Mouse (Mus musculus): ENCODE measurements around the gene Hdac7.

Hdac7 gene

DNA sequence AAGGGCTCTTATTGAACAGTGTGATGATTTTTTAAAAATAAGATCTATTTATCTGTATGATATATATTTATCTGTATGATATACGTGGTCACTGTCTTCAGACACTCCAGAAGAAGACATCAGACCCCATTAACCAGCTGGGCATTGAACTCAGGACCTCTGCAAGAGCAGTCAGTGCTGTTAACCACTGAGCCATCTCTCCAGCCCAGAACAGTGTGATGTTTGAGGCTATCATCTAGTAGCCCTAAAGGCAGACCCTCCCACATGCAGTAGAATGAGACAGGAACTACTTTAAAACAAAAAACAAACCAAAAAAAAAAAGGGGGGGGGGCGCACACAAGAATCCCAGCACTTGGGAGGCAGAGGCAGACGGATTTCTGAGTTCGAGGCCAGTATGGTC, 96.8 kb downstream of the Hdac7 start:
- no peak for DNase-seq (ENCODE audit: low read depth in 1 of 2, low spot score in 2 of 2)

DNA sequence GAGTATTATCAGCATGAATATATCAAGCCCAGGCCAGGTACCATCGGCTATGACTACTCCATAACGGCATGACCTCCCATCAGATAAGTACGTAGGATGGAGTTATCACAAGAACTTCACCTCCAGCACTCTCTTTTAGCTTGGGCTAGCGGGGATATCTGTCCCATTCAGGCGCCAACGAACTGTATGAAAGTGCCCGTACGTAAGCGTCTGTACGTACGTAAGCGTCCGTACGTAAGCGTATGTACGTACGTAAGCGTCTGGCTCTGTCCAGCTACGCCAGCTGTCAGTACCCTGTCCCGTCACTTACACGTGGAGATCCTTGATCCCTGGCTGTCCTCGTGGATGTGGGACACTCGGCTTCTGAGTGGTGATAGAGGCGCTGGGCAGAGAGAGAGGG, 97.6 kb downstream of the Hdac7 start:
- DNase-seq (ENCODE audit: low read depth in 1 of 2, low spot score in 2 of 2), result no peak

DNA sequence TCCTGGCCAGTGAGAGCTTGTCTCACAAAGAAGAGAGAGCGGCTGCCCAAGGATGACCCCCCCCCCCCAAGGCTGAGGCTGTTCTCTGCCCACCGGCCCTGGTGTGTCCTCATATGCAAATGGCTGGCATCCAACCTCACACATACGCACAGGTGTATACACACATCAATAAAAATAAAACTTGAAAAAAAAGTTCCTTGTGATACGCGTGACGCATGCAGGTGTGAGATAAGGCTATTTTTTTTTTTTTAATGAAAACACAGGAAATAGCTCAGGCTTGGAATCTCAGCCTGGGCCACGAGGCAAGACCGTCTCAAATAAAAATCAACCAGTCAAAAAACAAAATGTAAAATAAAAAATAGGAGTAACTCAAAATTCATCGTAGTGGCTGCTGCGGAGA, 98.0 kb downstream of the Hdac7 start:
- DNase-seq (ENCODE audit: low read depth in 1 of 2, low spot score in 2 of 2), result no peak

DNA sequence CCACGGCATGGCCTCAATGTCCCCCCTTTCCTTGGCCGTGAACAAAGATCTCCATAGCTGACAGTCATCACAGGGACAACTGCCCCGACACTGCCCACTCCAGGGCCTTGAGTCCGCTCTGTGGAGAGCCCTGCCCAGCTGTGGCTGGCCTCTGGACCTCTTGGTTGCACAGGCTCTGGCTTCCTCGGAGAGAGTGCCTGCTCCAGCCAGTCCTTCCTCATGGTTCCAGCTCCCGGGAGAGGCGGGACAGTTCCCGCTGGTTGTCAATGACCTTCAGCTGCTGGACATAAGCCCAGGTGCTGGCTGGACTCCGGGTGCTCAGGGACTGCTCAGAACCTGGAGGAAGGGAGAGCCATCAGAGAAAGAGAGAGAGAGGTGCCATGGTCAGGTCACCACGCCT, 99.0 kb downstream of the Hdac7 start:
- no peak for DNase-seq (ENCODE audit: low read depth in 1 of 2, low spot score in 2 of 2)

DNA sequence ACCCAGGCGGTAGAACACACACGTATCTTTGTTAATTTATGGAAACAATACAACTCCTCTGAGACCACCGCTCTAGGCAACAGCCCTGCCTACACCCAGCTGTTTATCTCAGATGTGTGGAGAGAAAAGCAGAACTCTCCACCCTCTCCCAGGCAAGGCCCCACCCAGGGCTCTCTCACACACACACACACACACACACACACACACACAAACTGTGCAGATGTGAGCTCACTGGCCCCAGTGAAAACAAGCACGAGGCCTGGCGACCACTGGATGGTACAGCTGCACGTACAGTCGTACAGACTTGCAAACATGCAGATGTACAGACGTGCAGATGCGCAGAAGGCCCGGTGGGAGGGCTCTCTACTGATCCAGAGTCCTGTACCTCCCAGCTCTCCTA, 99.4 kb downstream of the Hdac7 start:
- DNase-seq (ENCODE audit: low read depth in 1 of 2, low spot score in 2 of 2), result no peak

DNA sequence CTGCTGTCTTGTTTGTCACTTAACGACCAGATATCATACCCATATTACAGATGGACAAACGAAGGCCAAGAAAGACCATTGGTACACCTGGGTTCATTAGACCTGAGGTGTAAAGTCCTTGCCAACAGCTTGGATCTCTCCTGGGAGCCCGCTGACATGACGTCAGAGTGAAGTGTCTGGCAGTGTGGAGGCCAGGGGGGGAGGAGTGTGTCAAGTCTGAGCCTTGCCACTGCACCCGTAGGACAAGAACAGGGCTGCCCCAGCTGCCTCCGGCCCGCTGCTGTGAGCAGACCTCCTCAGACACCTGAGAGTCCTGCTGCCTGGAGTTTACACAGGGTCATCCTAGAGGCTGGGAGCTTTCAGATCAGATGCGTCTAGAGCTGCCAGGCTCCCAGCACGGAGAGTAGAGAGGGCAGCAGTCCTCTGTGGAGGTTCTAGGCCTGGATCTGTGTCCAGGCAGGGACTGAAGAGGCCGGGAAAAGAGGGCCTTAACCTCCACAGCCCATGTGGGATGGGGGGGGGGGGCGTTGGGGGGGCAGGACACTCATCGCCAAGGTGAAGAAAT, 100.3 kb downstream of the Hdac7 start:
- no peak for DNase-seq (ENCODE audit: low read depth in 1 of 2, low spot score in 2 of 2)

DNA sequence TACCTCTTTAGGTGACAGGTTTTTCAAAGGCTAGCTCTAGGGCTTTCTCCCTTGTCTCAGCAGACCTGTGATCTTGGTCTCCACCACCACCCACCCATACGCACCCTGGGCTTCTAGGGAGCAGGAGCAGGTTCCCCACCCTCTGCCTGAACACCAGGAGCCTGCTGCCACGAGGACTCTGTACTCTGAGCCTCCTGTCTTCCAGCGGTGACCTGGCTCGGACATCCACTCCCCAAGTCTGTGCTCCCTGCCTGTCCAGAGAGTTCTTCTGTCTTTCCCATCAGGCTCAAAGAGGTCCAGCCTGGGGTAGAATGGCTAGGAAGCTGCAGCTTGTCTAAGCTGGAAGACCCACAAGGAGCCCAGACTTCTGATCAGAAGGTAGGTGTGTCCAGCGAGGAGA, 101.1 kb downstream of the Hdac7 start:
- no peak for DNase-seq (ENCODE audit: low read depth in 1 of 2, low spot score in 2 of 2)
